Mouse (Mus musculus) CH12.LX (cell line): ENCODE results near the gene Mab21l1. TPM values are rescaled to one million over a fixed set of nuclear protein-coding genes. Genes with fewer than 3 reads are reported as not detected.

Experiments used
- DNase-seq: peaks from one replicate; pipeline ENCODE4 v3.0.0-alpha.2; 2013; ENCODE audit errors: extremely low read depth
- H3K27ac ChIP-seq: 2 replicates; pipeline ENCODE4 v1.5.1; 2012; ENCODE audit warnings: low read depth, mild to moderate bottlenecking, control low read depth, moderate library complexity; ENCODE audit not compliant: insufficient read depth
- H3K27me3 ChIP-seq: replicated peaks from 2 replicates; pipeline ENCODE3; 2012; ENCODE audit warnings: inconsistent platforms
- H3K36me3 ChIP-seq, 2 experiments: replicated peaks in 1 of 2; 2 replicates each; pipeline versions ENCODE3 to v1.6.1; 2012; ENCODE audit warnings: inconsistent platforms in 1 of 2, low read length in 1 of 2, mild to moderate bottlenecking in 1 of 2, mixed read lengths in 1 of 2, moderate library complexity in 1 of 2; ENCODE audit not compliant: control insufficient read depth in 1 of 2, insufficient read depth in 1 of 2
- H3K4me1 ChIP-seq, 2 experiments: 2 replicates each; pipeline ENCODE4 v1.6.1; 2012; ENCODE audit warnings: inconsistent platforms in 1 of 2, moderate library complexity in 1 of 2; ENCODE audit not compliant: insufficient read depth in 2 of 2, control insufficient read depth in 1 of 2
- H3K4me2 ChIP-seq: 2 replicates; pipeline ENCODE4 v1.6.1; 2012; ENCODE audit warnings: low read depth, mild to moderate bottlenecking, control low read depth; ENCODE audit not compliant: poor library complexity, insufficient read depth, severe bottlenecking
- H3K4me3 ChIP-seq, 3 experiments: fragments of 150-350 bp in 1 of 3; sonication (generic) in 1 of 3; replicated peaks in 1 of 3; 2 replicates each; pipeline versions ENCODE3 to v1.5.1; 2011 to 2012; ENCODE audit warnings: low read depth in 2 of 3, low read length in 2 of 3, mild to moderate bottlenecking in 2 of 3, moderate library complexity in 2 of 3, control low read depth in 1 of 3, improper control_type of control experiment in 1 of 3, inconsistent platforms in 1 of 3, mixed read lengths in 1 of 3; ENCODE audit not compliant: poor library complexity in 1 of 3
- H3K79me2 ChIP-seq: replicated peaks from 2 replicates; pipeline ENCODE4 v1.6.1; 2012; ENCODE audit warnings: mild to moderate bottlenecking, moderate library complexity; ENCODE audit not compliant: control insufficient read depth, poor library complexity, insufficient read depth, severe bottlenecking; ENCODE audit errors: extremely low read depth
- H3K9ac ChIP-seq: 2 replicates; pipeline ENCODE4 v1.6.1; 2012; ENCODE audit warnings: low read depth, mild to moderate bottlenecking, control low read depth, moderate library complexity; ENCODE audit not compliant: insufficient read depth
- H3K9me3 ChIP-seq: replicated peaks from 2 replicates; pipeline ENCODE3; 2012; ENCODE audit warnings: low read length, inconsistent platforms, mixed read lengths
- BHLHE40 ChIP-seq: IDR thresholded peaks from 2 replicates; pipeline ENCODE4 v1.6.1; 2011; ENCODE audit warnings: mild to moderate bottlenecking, low read depth, low read length, improper control_type of control experiment
- CHD1 ChIP-seq: IDR thresholded peaks from 2 replicates; pipeline ENCODE4 v1.6.1; 2012; ENCODE audit warnings: low read depth, low read length, improper control_type of control experiment, inconsistent platforms
- ETS1 ChIP-seq: conservative IDR thresholded peaks from 2 replicates; pipeline ENCODE4 v1.6.1; 2012; ENCODE audit warnings: low read depth, mild to moderate bottlenecking, inconsistent platforms, low read length, improper control_type of control experiment, moderate library complexity
- HCFC1 ChIP-seq: IDR thresholded peaks from 2 replicates; pipeline ENCODE4 v1.6.1; 2012; ENCODE audit warnings: low read depth, mild to moderate bottlenecking, inconsistent platforms, low read length, improper control_type of control experiment
- JUN ChIP-seq: IDR thresholded peaks from 2 replicates; pipeline ENCODE4 v1.6.1; 2011; ENCODE audit warnings: low read depth, mild to moderate bottlenecking, low read length, improper control_type of control experiment, moderate library complexity; ENCODE audit not compliant: insufficient read depth
- KAT2A ChIP-seq: IDR thresholded peaks from 2 replicates; pipeline ENCODE4 v1.6.1; 2012; ENCODE audit warnings: low read length, improper control_type of control experiment, inconsistent platforms; ENCODE audit not compliant: insufficient replicate concordance
- MAFK ChIP-seq: IDR thresholded peaks from 2 replicates; pipeline ENCODE4 v1.6.1; 2011; ENCODE audit warnings: low read length, improper control_type of control experiment; ENCODE audit not compliant: insufficient replicate concordance
- MAZ ChIP-seq: IDR thresholded peaks from 2 replicates; pipeline ENCODE4 v1.6.1; 2012; ENCODE audit warnings: low read depth, mild to moderate bottlenecking, inconsistent platforms, low read length, improper control_type of control experiment, moderate library complexity
- MXI1 ChIP-seq: IDR thresholded peaks from 2 replicates; pipeline ENCODE4 v1.6.1; 2011; ENCODE audit warnings: mild to moderate bottlenecking, low read depth, low read length, improper control_type of control experiment
- MYC ChIP-seq: IDR thresholded peaks from 2 replicates; pipeline ENCODE4 v1.6.1; 2011; ENCODE audit warnings: low read depth, mild to moderate bottlenecking, improper control_type of control experiment, low read length
- NELFE ChIP-seq: IDR thresholded peaks from 2 replicates; pipeline ENCODE4 v1.6.1; 2011; ENCODE audit warnings: low read depth, low read length, improper control_type of control experiment
- PAX5 ChIP-seq: IDR thresholded peaks from 2 replicates; pipeline ENCODE4 v1.6.1; 2012; ENCODE audit warnings: low read length, inconsistent platforms, mixed read lengths
- POLR2AphosphoS2 ChIP-seq: IDR thresholded peaks from 2 replicates; pipeline ENCODE4 v1.6.1; 2011; ENCODE audit warnings: low read depth, low read length, improper control_type of control experiment
- RAD21 ChIP-seq: IDR thresholded peaks from 2 replicates; pipeline ENCODE4 v1.6.1; 2011; ENCODE audit warnings: low read depth, mild to moderate bottlenecking, low read length, improper control_type of control experiment, moderate library complexity
- RCOR1 ChIP-seq: conservative IDR thresholded peaks from 2 replicates; pipeline ENCODE4 v1.6.1; 2012; ENCODE audit warnings: low read depth, mild to moderate bottlenecking, inconsistent platforms, low read length, improper control_type of control experiment
- SIN3A ChIP-seq: IDR thresholded peaks from 2 replicates; pipeline ENCODE4 v1.6.1; 2012; ENCODE audit warnings: low read length, improper control_type of control experiment, inconsistent platforms
- TBP ChIP-seq: conservative IDR thresholded peaks from 2 replicates; pipeline ENCODE4 v1.6.1; 2011; ENCODE audit warnings: low read depth, low read length, improper control_type of control experiment
- USF2 ChIP-seq: conservative IDR thresholded peaks from 2 replicates; pipeline ENCODE4 v1.6.1; 2011; ENCODE audit warnings: low read depth, low read length, improper control_type of control experiment
- ZC3H11A ChIP-seq: IDR thresholded peaks from 2 replicates; pipeline ENCODE4 v1.6.1; 2012; ENCODE audit warnings: low read depth, mild to moderate bottlenecking, inconsistent platforms, low read length, improper control_type of control experiment
- ZKSCAN1 ChIP-seq: IDR thresholded peaks from 2 replicates; pipeline ENCODE4 v1.6.1; 2012; ENCODE audit warnings: low read depth, inconsistent platforms, low read length, improper control_type of control experiment, borderline replicate concordance
- ZMIZ1 ChIP-seq: IDR thresholded peaks from 2 replicates; pipeline ENCODE4 v1.6.1; 2012; ENCODE audit warnings: low read depth, mild to moderate bottlenecking, inconsistent platforms, low read length, improper control_type of control experiment
- ZNF384 ChIP-seq: IDR thresholded peaks from 2 replicates; pipeline ENCODE4 v1.6.1; 2012; ENCODE audit warnings: low read depth, low read length, improper control_type of control experiment, inconsistent platforms
- dilution Hi-C: fragments of 300-500 bp; cut with MboI; formaldehyde crosslinking; loops from 2 replicates; pipeline ENCODE4 v1.14.3; 2020; ENCODE audit warnings: low sequenced_read_pairs; ENCODE audit not compliant: extremely low pct_unique_long_range_greater_than_20kb, extremely low pct_ligation_motif_present
- in situ Hi-C: fragments of 300-500 bp; cut with MboI; formaldehyde crosslinking; loops from 3 replicates; pipeline ENCODE4 v1.14.3; 2019; ENCODE audit warnings: low sequenced_read_pairs, low pct_ligation_motif_present, low pct_unique_long_range_greater_than_20kb, mixed read lengths
- polyA plus RNA-seq: library from polyadenylated mRNA; unstranded; fragments of >175 nt; gene quantifications from 2 replicates; pipeline ENCODE4 v1.2.1, GENCODE M21; 2012; ENCODE audit warnings: low read depth; ENCODE audit not compliant: insufficient read length
- total RNA-seq, 2 experiments: library from RNA; depleted of rRNA; stranded (reverse); fragments of 300-350 nt in 1 of 2; fragments of >200 nt in 1 of 2; gene quantifications; 2 replicates each; pipeline ENCODE4 v1.2.3; 2012 to 2014

Mab21l1 gene
- total and polyA plus RNA-seq, 3 experiments = not detected

GRCm38 (mm10) chr3:55768654-55769053 is 13.7 kb upstream of the Mab21l1 start:
- Histone ChIP-seq H3K79me2 (no peaks in the 10 kb centered on the region), H3K4me2 (no peak overlapping the region), H3K27ac (no peak overlapping the region), H3K4me1 (no peaks in the 10 kb centered on the region), H3K9ac (no peak overlapping the region), H3K27me3 (no peaks in the 10 kb centered on the region), H3K4me3 (no peak overlapping the region), H3K9me3 (peaks cover 65% of the 10 kb centered on the region), H3K36me3 (no peaks in the 10 kb centered on the region)
- DNase-seq = no peak
- TF ChIP-seq MXI1 (no peak), MYC (no peak), SIN3A (no peak), ZC3H11A (no peak), POLR2AphosphoS2 (no peak), ETS1 (no peak), JUN (no peak), MAFK (no peak), PAX5 (no peak), CHD1 (no peak), RCOR1 (no peak), BHLHE40 (no peak)
- in situ Hi-C loops = no loop called here
- dilution Hi-C loops = no loop called here

GRCm38 (mm10) chr3:55769308-55769707 is 13.0 kb upstream of the Mab21l1 start:
- H3K27ac ChIP-seq = no peak overlapping the region
- H3K36me3 ChIP-seq = no peaks in the 10 kb centered on the region
- dilution Hi-C loops = no loop called here
- no peak for DNase-seq
- no peak overlapping the region for H3K9ac ChIP-seq
- H3K4me1 ChIP-seq = no peaks in the 10 kb centered on the region
- in situ Hi-C loops = no loop called here
- H3K9me3 ChIP-seq = peaks cover 63% of the 10 kb centered on the region
- no peak overlapping the region for H3K4me3 ChIP-seq
- H3K4me2 ChIP-seq = no peak overlapping the region
- H3K79me2 ChIP-seq = no peaks in the 10 kb centered on the region
- TF ChIP-seq NELFE = no peak
- no peak for TF ChIP-seq CHD1
- no peak for TF ChIP-seq TBP
- TF ChIP-seq JUN = no peak
- TF ChIP-seq ZMIZ1 = no peak
- TF ChIP-seq RAD21 = no peak
- TF ChIP-seq ZC3H11A = no peak
- no peak for TF ChIP-seq USF2
- no peak for TF ChIP-seq HCFC1
- TF ChIP-seq MXI1 = no peak
- TF ChIP-seq ZKSCAN1 = no peak
- TF ChIP-seq POLR2AphosphoS2 = no peak
- TF ChIP-seq ZNF384 = no peak
- TF ChIP-seq PAX5 = no peak
- no peak for TF ChIP-seq SIN3A
- no peak for TF ChIP-seq MAZ
- TF ChIP-seq KAT2A = no peak
- H3K27me3 ChIP-seq = no peaks in the 10 kb centered on the region
